Mouse (Mus musculus): Measurements from ENCODE around the gene Stum. TPM values are rescaled to one million over a fixed set of nuclear protein-coding genes. Genes with fewer than 3 reads are reported as not detected.

Stum gene
- polyA plus RNA-seq, 1 experiment, result 5.0 TPM

- DNase-seq (ENCODE audit: low read depth), result no peak
Observed at GRCm38 (mm10) chr1:180386951-180387749, 96.2 kb downstream of the Stum start.

GRCm38 (mm10) chr1:180385308-180385707, 98.0 kb downstream of the Stum start:
- no peak for DNase-seq (ENCODE audit: low read depth)

GRCm38 (mm10) chr1:180384486-180384885, 98.8 kb downstream of the Stum start:
- no peak for DNase-seq (ENCODE audit: low read depth)

GRCm38 (mm10) chr1:180383884-180384283, 99.4 kb downstream of the Stum start:
- no peak for DNase-seq (ENCODE audit: low read depth)

Other genes starting within 250 kb of the Stum start
- gene Psen2, start 220.1 kb downstream of the Stum start, polyA plus RNA-seq (2012; rRNA removed), result 70.7 and 103 TPM in 2 replicates
- 19.9 and 25.3 TPM in 2 replicates for gene Itpkb, start 153.0 kb downstream of the Stum start, polyA plus RNA-seq (2012; rRNA removed)
- 18.6 and 18.9 TPM in 2 replicates for gene Parp1, start 85.4 kb upstream of the Stum start, polyA plus RNA-seq (2012; rRNA removed)
- 2.7 and 3.9 TPM in 2 replicates for gene Lin9, start 157.6 kb upstream of the Stum start, polyA plus RNA-seq (2012; rRNA removed)
- gene Mixl1, start 213.5 kb upstream of the Stum start, polyA plus RNA-seq (2012; rRNA removed), result not detected in 2 replicates
- gene Acbd3, start 242.5 kb upstream of the Stum start, polyA plus RNA-seq (2012; rRNA removed), result 19.2 and 22.4 TPM in 2 replicates

All from gonadal fat pad, adult 2 months (tissue).